Mouse (Mus musculus) layer of hippocampus, adult 18-20 months (tissue): Measurements from ENCODE around the gene Sh2d1b1. TPM values are rescaled to one million over a fixed set of nuclear protein-coding genes. Genes with fewer than 3 reads are reported as not detected.

ENCODE experiments used
- DNase-seq, 2 experiments: peaks; one replicate each; pipeline ENCODE4 v3.0.0; 2022; ENCODE audit warnings: low spot score in 2 of 2
- total RNA-seq, 2 experiments: library from RNA; stranded (reverse); gene quantifications; 2 replicates each; pipeline ENCODE4 v1.2.3; 2021

Gene Sh2d1b1
- total RNA-seq, 2 experiments from 2014 or later: not detected

GRCm38 (mm10) chr1:170323001-170323400, 45.9 kb downstream of the Sh2d1b1 start:
- DNase-seq: peak in 1 of 2 experiments; percentile 17

- DNase-seq: no peak
Measured at GRCm38 (mm10) chr1:170324312-170324711, 47.2 kb downstream of the Sh2d1b1 start.

GRCm38 (mm10) chr1:170325277-170325676, 48.2 kb downstream of the Sh2d1b1 start:
- no peak for DNase-seq

GRCm38 (mm10) chr1:170331926-170332325, 54.8 kb downstream of the Sh2d1b1 start:
- DNase-seq: no peak

DNA sequence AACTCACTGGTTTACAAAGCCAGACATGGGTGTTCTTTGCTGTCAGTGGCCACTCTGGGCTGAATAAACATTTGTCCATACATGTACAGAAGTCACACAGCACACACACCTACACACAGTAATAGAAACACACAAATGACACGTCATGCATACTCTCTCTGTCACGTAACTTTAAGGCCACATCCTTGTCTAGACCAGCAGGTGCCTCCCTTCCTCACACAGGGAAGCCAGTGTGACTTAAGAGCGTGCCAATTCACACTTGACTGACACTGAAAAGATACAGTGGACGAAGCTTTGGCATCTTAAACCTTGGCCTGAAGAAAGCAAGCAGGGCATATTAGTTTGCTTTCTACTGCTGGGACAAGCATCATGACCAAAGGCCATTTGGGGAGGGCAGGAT, 55.7 kb downstream of the Sh2d1b1 start:
- no peak for DNase-seq

Other genes with a start within 250 kb of the Sh2d1b1 start
- gene Ddr2, start 166.6 kb upstream of the Sh2d1b1 start, total RNA-seq: 1 to 10 TPM; 3.5 to 3.7 TPM
- 10 to 100 TPM; 52.2 to 55.7 TPM for gene Uap1, start 102.4 kb upstream of the Sh2d1b1 start, total RNA-seq
- gene Uhmk1, start 61.9 kb upstream of the Sh2d1b1 start, total RNA-seq: 100 to 1,000 TPM; 147 to 148 TPM
- not detected for gene Sh2d1b2, start 44.6 kb upstream of the Sh2d1b1 start, total RNA-seq
- 1 to 10 TPM; 3.8 to 3.9 TPM for gene Gm7694, start 29.0 kb downstream of the Sh2d1b1 start, total RNA-seq
- gene Spata46, start 31.5 kb downstream of the Sh2d1b1 start, total RNA-seq: not detected